Mouse (Mus musculus): ENCODE measurements around the gene Ikzf5. TPM values are rescaled to one million over a fixed set of nuclear protein-coding genes. Genes with fewer than 3 reads are reported as not detected.
"Not testable (repeated sequence)": the region's sequence is repeated elsewhere in the genome, so short reads cannot be mapped to it uniquely, and the experiment has no call there.

Ikzf5 gene
- polyA plus RNA-seq (2015; fragmentation: Nextera tagmentation; extraction: Ambion mirVana): 15.9 and 17.3 TPM in 2 replicates

DNA sequence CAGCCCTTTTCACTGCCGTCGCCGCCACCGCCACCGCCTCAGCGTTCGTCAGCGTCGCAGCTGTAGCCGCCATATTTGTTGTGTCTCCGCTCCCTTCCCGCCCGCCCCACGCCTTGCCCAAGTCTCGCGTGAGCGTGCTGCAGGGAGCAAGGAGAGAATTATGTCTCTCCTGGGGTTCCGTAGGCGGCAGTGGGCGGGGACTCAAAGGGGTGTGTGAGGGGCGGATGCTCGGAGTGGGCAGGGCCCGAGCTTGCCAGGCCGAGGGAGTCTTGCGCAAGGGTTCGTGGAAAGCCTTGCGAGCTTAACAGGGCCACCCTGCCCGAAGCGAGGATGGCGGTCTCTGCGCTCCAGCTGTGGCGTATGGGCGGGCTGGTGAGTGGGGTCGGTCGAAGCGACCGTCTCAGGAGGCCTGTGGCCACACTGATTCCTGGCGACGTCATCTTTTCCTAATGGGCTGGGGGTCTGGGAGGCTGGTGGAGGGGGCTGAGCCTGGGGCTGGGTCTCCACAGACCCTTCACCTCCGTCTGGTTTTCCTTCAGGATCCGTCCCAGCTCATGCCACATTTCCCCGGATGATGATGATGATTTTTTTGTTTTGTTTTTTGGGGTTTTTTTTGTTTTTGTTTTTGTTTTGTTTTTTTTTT is at the start of gene Ikzf5, which contains the start of gene Acadsb:
Gene Ikzf5, minus strand, starts transcription at position 106 of the 643 bp plus-strand sequence.
Gene Acadsb, plus strand, starts transcription at position 186 of the 643 bp plus-strand sequence.
- peak within 1 kb of the TSS; percentile 72 for H3K4me2 ChIP-seq (replicated peaks)
- no peaks in the 10 kb centered on the region for H3K27me3 ChIP-seq
- under 1% methylated on average over 42 of the region's 42 CpGs for WGBS
- H3K36me3 ChIP-seq: no peaks in the 10 kb centered on the region
- peak within 1 kb of the TSS; percentile 88 for H3K4me3 ChIP-seq
- peak within 1 kb of the TSS; percentile 83 for H3K27ac ChIP-seq (replicated peaks)
- ATAC-seq (replicated peaks): peak; percentile 98
- H3K4me1 ChIP-seq: peaks cover 29% of the 10 kb centered on the region
- H3K9me3 ChIP-seq: no peaks in the 10 kb centered on the region
- peak within 1 kb of the TSS; percentile 93 for H3K9ac ChIP-seq (replicated peaks)

DNA sequence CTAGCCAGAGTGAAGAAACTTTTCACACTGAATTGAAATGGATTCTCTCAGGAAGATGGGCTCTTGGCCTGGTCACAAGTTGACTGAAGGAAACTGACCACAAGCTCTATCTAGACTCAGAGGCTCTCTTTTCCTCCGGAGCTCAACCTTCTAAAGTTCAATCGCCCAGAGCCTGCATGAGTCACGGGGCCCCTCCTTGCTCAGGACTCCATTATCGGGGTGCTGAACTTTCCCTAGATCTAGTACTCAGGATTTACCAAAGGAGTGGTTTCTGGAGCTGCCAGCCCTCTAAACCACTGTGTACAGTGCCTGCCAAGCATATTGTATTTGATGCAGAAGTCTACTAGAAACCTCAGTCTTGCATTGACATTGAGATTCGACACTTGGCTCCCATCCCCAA is 46.4 kb upstream of the Ikzf5 start:
- Histone ChIP-seq H3K4me1 (no peaks in the 10 kb centered on the region), H3K27ac (replicated peaks) (no peak overlapping the region), H3K4me2 (replicated peaks) (no peak overlapping the region), H3K9ac (replicated peaks) (no peak overlapping the region), H3K4me3 (no peak overlapping the region), H3K9me3 (no peaks in the 10 kb centered on the region), H3K27me3 (peaks cover 5% of the 10 kb centered on the region; the same call in 1 of the 2 replicates), H3K36me3 (no peaks in the 10 kb centered on the region)
- 90% methylated on average over 5 of the region's 5 CpGs for WGBS
- no peak for ATAC-seq (replicated peaks)

DNA sequence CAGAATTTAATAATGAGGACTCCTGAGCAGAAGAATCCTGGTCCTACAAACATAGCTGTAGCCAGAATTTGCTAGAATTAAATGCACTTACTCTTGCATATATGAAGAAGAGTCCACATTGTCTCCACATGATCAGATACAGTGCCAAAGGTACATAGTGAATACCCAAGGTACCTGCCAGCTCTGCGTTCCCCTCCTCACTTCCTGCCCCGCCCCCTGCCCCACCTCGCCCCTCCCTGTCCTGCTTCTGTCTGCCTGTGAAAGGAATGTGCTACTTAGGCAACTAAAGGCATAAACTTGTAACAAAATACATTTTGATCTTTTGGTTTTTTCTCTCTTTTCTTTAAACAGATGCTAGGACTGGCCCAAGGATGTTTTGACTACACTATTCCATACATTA is 26.7 kb upstream of the Ikzf5 start:
- no peak overlapping the region for H3K27ac ChIP-seq (replicated peaks)
- 67% methylated on average over 3 of the region's 3 CpGs for WGBS
- no peaks in the 10 kb centered on the region for H3K4me1 ChIP-seq
- H3K9ac ChIP-seq (replicated peaks): no peak overlapping the region
- peaks cover 12% of the 10 kb centered on the region for H3K36me3 ChIP-seq
- H3K4me3 ChIP-seq: no peak overlapping the region
- no peak overlapping the region for H3K4me2 ChIP-seq (replicated peaks)
- H3K9me3 ChIP-seq: no peaks in the 10 kb centered on the region
- ATAC-seq (replicated peaks): no peak
- no peaks in the 10 kb centered on the region for H3K27me3 ChIP-seq

DNA sequence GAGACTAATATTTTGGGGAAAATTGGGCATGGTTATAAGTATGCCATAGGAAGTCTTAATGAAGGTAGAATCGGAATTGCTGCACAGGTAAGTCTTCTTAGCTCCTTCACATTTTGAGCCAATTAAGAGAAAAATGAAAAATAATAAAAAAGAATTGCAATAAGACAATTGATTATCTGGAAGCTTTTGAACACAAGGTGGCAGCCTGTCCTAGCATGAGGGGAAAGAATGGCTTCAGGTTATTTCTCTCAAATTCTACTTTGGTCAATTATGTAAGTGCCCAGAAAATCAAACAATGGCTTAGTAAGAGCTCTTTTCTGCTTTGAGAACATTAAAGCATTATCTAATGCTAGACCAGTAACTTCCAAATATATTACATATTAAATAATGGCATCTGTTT is 24.0 kb upstream of the Ikzf5 start:
- H3K9me3 ChIP-seq: no peaks in the 10 kb centered on the region
- ATAC-seq (replicated peaks): no peak

DNA sequence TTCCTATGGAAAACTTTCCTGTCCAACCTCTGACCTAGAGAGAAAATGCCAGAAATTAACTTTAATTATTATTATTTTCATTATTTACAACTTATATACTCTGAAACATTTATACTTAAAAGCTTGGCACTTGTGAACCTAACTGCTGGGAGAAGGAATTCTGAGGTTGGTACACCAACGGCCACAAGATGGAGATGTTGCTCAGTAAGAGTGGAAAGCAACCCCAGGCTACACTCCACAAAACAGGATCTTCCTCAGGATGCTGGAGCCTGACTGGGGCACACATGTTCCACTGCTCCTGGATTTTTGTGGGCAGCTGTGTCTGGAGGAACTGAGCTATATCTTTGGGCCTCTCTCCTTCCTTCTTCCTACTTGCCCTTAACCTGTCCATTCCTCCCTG is 21.9 kb upstream of the Ikzf5 start:
- H3K4me1 ChIP-seq: no peaks in the 10 kb centered on the region
- no peak overlapping the region for H3K9ac ChIP-seq (replicated peaks)
- no peak overlapping the region for H3K27ac ChIP-seq (replicated peaks)
- H3K4me3 ChIP-seq: no peak overlapping the region
- H3K4me2 ChIP-seq (replicated peaks): no peak overlapping the region
- WGBS: 7% methylated on average over 1 of the region's 1 CpGs
- no peaks in the 10 kb centered on the region for H3K9me3 ChIP-seq
- H3K27me3 ChIP-seq: no peaks in the 10 kb centered on the region
- H3K36me3 ChIP-seq: peaks cover 38% of the 10 kb centered on the region
- ATAC-seq (replicated peaks): no peak

More for the DNA sequence above, 24.0 kb upstream of the Ikzf5 start:
- no peaks in the 10 kb centered on the region for H3K4me1 ChIP-seq
- no peak overlapping the region for H3K4me2 ChIP-seq (replicated peaks)
- no peak overlapping the region for H3K27ac ChIP-seq (replicated peaks)
- no peak overlapping the region for H3K4me3 ChIP-seq
- H3K27me3 ChIP-seq: no peaks in the 10 kb centered on the region
- WGBS: 85% methylated on average over 1 of the region's 1 CpGs
- H3K36me3 ChIP-seq: peaks cover 21% of the 10 kb centered on the region
- H3K9ac ChIP-seq (replicated peaks): no peak overlapping the region

DNA sequence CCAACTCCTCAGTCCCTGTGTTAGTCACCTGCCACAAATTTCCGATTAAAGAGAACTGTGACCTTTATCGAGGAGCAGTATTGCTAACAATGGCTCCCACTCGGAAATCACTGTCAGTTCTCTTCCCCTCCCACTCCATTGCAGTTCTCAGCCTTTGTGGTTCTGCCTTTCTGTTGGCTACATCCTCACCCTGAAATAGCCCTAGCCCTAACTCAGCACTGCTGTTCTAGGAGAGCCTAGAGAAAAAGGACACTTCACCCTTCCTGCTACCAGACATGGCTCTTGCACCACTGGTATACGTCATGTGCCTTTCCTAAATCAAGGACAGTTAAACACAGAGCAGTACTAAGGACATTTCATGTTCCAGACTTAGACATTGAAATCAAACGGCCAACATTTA is 17.0 kb upstream of the Ikzf5 start:
- Histone ChIP-seq H3K4me3 (no peak overlapping the region), H3K36me3 (peaks cover 44% of the 10 kb centered on the region), H3K27me3 (no peaks in the 10 kb centered on the region), H3K4me2 (replicated peaks) (no peak overlapping the region), H3K27ac (replicated peaks) (no peak overlapping the region), H3K9me3 (no peaks in the 10 kb centered on the region), H3K9ac (replicated peaks) (no peak overlapping the region), H3K4me1 (no peaks in the 10 kb centered on the region)
- ATAC-seq (replicated peaks): no peak
- 89% methylated on average over 5 of the region's 5 CpGs for WGBS

DNA sequence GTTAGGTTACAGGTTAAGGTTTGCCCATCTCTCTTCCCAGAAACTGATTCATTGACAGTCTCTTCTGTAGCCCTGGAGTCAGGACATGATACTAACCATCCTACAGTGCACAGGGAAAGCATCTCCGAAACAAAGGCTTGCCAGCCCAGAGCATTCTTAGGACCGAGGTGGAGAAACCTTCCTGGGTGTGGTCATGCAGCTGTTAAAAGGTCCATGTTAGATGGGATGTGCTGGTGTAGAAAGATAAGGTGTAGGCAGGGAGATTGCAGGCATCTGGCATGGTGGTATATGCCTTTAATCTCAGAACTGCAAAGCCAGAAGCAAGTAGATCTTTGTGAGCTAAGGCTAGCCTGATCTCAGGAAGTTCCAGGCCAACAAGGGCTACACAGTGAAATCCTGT is 14.6 kb upstream of the Ikzf5 start:
- Histone ChIP-seq H3K4me3 (no peak overlapping the region), H3K9me3 (no peaks in the 10 kb centered on the region), H3K4me2 (replicated peaks) (no peak overlapping the region), H3K27ac (replicated peaks) (no peak overlapping the region), H3K4me1 (no peaks in the 10 kb centered on the region), H3K27me3 (no peaks in the 10 kb centered on the region), H3K36me3 (peaks cover 30% of the 10 kb centered on the region), H3K9ac (replicated peaks) (no peak overlapping the region)
- ATAC-seq (replicated peaks): no peak
- WGBS: 90% methylated on average over 2 of the region's 2 CpGs

DNA sequence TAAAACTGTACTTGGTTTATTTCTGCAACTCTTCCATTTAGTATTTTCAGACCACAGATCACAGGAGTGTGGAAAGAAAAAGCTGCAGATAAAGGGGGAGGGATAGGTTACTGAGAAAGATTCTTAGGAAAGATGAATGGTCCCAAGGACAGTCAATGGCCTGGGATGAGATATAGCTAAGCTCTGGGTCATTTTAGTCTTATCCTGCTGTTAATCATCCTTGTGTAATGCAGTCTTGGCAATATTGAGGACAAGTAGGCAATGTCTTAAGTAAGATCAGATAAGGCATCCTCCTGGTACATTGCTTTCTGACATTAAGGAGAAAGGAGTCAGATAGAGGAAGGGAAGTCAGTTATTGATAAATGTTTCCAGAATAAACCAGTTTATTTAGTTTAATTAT is 7.3 kb upstream of the Ikzf5 start:
- no peak overlapping the region for H3K27ac ChIP-seq (replicated peaks)
- no peak for ATAC-seq (replicated peaks)
- no peaks in the 10 kb centered on the region for H3K9me3 ChIP-seq
- no peaks in the 10 kb centered on the region; the same call in 1 of the 2 replicates for H3K4me1 ChIP-seq
- H3K9ac ChIP-seq (replicated peaks): no peak overlapping the region
- H3K27me3 ChIP-seq: no peaks in the 10 kb centered on the region
- H3K4me2 ChIP-seq (replicated peaks): no peak overlapping the region
- H3K36me3 ChIP-seq: no peaks in the 10 kb centered on the region
- H3K4me3 ChIP-seq: no peak overlapping the region

DNA sequence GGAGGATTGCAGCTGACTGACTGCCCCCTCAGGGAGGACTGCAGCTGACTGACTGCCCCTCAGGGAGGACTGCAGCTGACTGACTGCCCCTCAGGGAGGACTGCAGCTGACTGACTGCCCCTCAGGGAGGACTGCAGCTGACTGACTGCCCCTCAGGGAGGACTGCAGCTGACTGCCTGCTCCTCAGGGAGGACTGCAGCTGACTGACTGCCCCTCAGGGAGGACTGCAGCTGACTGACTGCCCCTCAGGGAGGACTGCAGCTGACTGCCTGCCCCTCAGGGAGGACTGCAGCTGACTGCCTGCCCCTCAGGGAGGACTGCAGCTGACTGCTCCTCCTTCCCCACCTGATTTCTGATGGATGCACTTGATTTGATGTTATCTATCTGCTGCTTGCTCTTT is 6.4 kb upstream of the Ikzf5 start:
- H3K4me3 ChIP-seq; H3K4me1 ChIP-seq; H3K9me3 ChIP-seq; H3K4me2 ChIP-seq (replicated peaks); H3K27ac ChIP-seq (replicated peaks); H3K9ac ChIP-seq (replicated peaks); H3K36me3 ChIP-seq; H3K27me3 ChIP-seq; ATAC-seq (replicated peaks): not testable (repeated sequence)

DNA sequence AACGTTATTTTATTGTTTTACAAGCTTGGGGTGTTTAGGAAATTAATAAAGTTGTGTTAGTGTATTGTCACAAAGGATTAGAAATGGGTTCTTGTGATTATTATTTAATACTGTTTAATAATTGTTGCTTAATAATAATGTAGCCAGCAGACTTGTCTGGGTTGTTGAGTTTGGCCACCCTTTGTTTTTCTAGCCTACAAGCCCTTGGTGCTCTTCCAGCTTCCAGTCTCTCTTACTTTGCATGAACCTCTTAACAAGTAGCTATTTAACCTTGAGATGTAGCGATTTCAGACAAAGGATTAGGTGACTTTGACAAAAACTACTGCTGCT is 1.6 kb upstream of the Ikzf5 start:
- H3K9ac ChIP-seq (replicated peaks): no peak overlapping the region
- H3K36me3 ChIP-seq: no peaks in the 10 kb centered on the region
- H3K4me1 ChIP-seq: peaks cover 29% of the 10 kb centered on the region
- WGBS: 78% methylated on average over 2 of the region's 2 CpGs
- no peaks in the 10 kb centered on the region for H3K9me3 ChIP-seq
- H3K27ac ChIP-seq (replicated peaks): no peak overlapping the region
- ATAC-seq (replicated peaks): no peak
- no peaks in the 10 kb centered on the region for H3K27me3 ChIP-seq
- H3K4me2 ChIP-seq (replicated peaks): no peak overlapping the region
- peak overlapping the region; percentile 88; the same call in 1 of the 2 replicates for H3K4me3 ChIP-seq

DNA sequence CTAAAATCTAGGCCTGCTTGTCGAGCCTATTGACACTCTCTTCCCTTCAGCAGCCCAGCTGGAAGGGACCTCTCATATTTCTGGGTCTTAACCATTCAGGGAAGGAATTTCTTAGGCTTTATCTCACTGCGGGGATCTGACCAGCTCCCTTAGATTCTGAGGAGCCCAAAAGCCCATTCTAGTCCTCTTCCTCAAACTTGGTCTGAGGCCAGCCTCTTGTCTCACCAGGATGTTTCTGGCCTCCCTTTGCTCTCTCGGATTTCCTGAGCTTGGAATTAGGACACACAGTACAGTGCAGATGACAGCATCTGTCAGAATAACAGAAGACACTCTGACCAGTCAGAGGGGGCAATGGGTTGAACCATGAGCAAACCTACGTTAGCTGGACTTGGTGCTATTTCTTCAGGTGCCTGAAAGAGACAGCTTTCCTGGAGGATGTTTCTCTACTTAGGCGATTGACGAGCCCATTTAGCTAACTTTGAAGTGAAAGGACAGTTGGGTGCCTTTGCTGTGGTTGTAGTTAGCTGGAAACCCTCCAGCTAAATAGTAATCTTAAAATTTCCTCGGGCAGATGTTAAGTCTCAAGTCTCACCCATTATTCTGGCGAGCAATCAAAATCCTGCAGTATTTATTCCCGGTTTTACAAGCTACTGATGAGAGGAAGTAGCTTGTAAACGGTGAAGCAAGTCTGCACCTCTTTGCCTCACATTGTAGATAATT is 1.1 kb upstream of the Ikzf5 start:
- H3K36me3 ChIP-seq: no peaks in the 10 kb centered on the region
- WGBS: 62% methylated on average over 10 of the region's 10 CpGs
- peak overlapping the region; percentile 88 for H3K4me3 ChIP-seq
- H3K27ac ChIP-seq (replicated peaks): no peak overlapping the region
- no peak for ATAC-seq (replicated peaks)
- peak overlapping the region; percentile 84 for H3K9ac ChIP-seq (replicated peaks)
- no peaks in the 10 kb centered on the region for H3K9me3 ChIP-seq
- H3K27me3 ChIP-seq: no peaks in the 10 kb centered on the region
- H3K4me1 ChIP-seq: peaks cover 29% of the 10 kb centered on the region
- peak overlapping the region; percentile 59 for H3K4me2 ChIP-seq (replicated peaks)

DNA sequence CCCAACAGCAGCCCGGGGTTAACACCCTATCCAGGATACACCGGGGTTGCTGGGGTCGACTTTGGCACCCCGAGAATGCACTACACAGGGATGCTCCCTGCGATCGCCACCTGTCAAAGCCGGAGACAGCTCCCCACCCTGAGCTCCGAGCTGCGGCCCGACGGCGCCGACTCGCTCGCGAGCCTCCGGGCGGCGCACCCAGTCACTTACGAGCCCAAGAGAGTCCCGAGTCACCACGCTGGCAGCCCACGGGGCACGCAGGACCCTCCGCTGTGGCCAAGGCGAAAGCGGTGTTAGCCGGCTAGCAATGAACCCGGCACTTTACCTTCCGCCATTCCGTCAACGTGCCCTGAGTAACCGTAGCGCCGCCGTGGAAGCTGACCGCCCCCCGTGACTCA is 334 bp downstream of the Ikzf5 start:
- no peaks in the 10 kb centered on the region for H3K36me3 ChIP-seq
- under 1% methylated on average over 38 of the region's 38 CpGs for WGBS
- ATAC-seq (replicated peaks): peak; percentile 76

More for the DNA sequence above, 334 bp downstream of the Ikzf5 start:
- Histone ChIP-seq H3K9ac (replicated peaks) (peak overlapping the region; percentile 93), H3K27me3 (no peaks in the 10 kb centered on the region), H3K9me3 (no peaks in the 10 kb centered on the region), H3K4me1 (peaks cover 29% of the 10 kb centered on the region), H3K27ac (replicated peaks) (peak overlapping the region; percentile 76), H3K4me2 (replicated peaks) (peak overlapping the region; percentile 72), H3K4me3 (peak overlapping the region; percentile 88)
